In the genomic region with DNA sequence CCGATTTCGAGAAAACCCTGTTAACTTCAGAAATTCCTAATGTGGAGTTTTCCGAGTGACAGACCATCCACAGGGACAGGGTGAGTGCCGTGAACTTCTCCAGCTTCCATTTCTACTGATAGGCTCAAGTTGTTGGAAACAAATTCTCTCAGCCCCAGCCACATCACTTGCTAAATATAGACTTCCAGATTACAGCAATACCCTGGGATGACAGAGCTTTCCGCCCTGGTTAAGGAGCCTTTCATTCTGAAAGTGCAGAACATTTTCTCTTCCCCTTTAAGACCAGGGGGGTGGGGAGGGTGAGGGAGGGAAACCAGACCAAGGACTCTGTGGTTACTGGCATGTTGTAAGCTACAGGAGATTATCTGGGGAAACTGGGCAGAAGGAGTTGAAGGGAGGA, we compare ENCODE assay signal across 13 mouse cellular contexts. TPM values are rescaled to one million over a fixed set of nuclear protein-coding genes. Genes with fewer than 3 reads are reported as not detected.
A peak's percentile ranks its signal among the peaks of the same experiment; 100 is the strongest.
DNase-seq lines count a peak whose midpoint lies in the region; ATAC-seq and TF ChIP-seq lines count a peak whose summit lies in the region.
"Had no signal": no experiment of that assay in that cellular context is flagged by ENCODE, and none has a peak within 500 bp of the region (broad histone marks: within the 10 kb centered on the region; RNA-seq: fewer than 3 reads in every experiment).

No protein-coding gene starts in this region.

- TF ChIP-seq CTCF in heart, postnatal 0 days (IDR thresholded peaks at IDR 0.05; ENCODE audit: low read depth), result no peak

- TF ChIP-seq EP300 in heart, postnatal 0 days (IDR thresholded peaks at IDR 0.05; ENCODE audit: low read depth), result no peak

- H3K36me3 ChIP-seq in heart, postnatal 0 days (replicated peaks; ENCODE audit: control insufficient read depth, insufficient read depth, low read length), result no peaks in the 10 kb centered on the region
- H3K36me3 ChIP-seq: hindbrain, embryonic 15.5 days; liver, embryonic 13.5 days had no signal

- DNase-seq in left cerebral cortex, adult 9 months (ENCODE audit: low spot score in 2 of 2), result peak; percentile 10 to 18
- DNase-seq in left cerebral cortex, adult 8-10 months (ENCODE audit: low spot score in 2 of 2), result no peak
- DNase-seq in heart, postnatal 0 days (ENCODE audit: low spot score), result peak; percentile 93
- DNase-seq in urinary bladder, postnatal 36 days (ENCODE audit: low spot score in 2 of 2), result no peak
- DNase-seq in cerebellum, adult 9-11 months, result no peak
- DNase-seq: adrenal gland, adult 8-10 months; liver, embryonic 13.5 days; right cerebral cortex, postnatal 14 days; thymus, postnatal 14 days had no signal

- no peak overlapping the region for H3K9ac ChIP-seq in heart, postnatal 0 days (replicated peaks; ENCODE audit: low read depth, low read length)
- H3K9ac ChIP-seq: forebrain, embryonic 13.5 days; hindbrain, embryonic 15.5 days; liver, embryonic 13.5 days had no signal

- H3K4me1 ChIP-seq in heart, postnatal 0 days (ENCODE audit: control insufficient read depth, insufficient read depth), result peaks cover 12% of the 10 kb centered on the region
- H3K4me1 ChIP-seq: forebrain, embryonic 13.5 days; hindbrain, embryonic 15.5 days; liver, embryonic 13.5 days had no signal

- H3K27ac ChIP-seq in heart, postnatal 0 days (ENCODE audit: low read depth), result peak overlapping the region; percentile 93
- H3K27ac ChIP-seq: forebrain, embryonic 13.5 days; hindbrain, embryonic 15.5 days; liver, embryonic 13.5 days had no signal

- H3K27me3 ChIP-seq in heart, postnatal 0 days (ENCODE audit: control insufficient read depth, insufficient read depth, low read length), result no peaks in the 10 kb centered on the region
- H3K27me3 ChIP-seq: forebrain, embryonic 13.5 days; hindbrain, embryonic 15.5 days; liver, embryonic 13.5 days had no signal

- 5% methylated on average over 5 of the region's 5 CpGs for WGBS in heart, postnatal 0 days

- ATAC-seq in common myeloid progenitor, adult 5-6 weeks (replicated peaks; ENCODE audit: low read depth, poor library complexity, severe bottlenecking), result peak; percentile 92
- peak; percentile 96 for ATAC-seq in heart, postnatal 0 days (ENCODE audit: insufficient read depth, low read depth)
- ATAC-seq in monocyte, adult 5-6 weeks (replicated peaks; ENCODE audit: insufficient number of reproducible peaks, low FRiP score, low TSS enrichment, poor library complexity, severe bottlenecking), result peak; percentile 80
- ATAC-seq: forebrain, embryonic 13.5 days had no signal

- H3K4me3 ChIP-seq in heart, postnatal 0 days (ENCODE audit: low read depth, low read length), result no peak overlapping the region
- H3K4me3 ChIP-seq: forebrain, embryonic 13.5 days; hindbrain, embryonic 15.5 days; liver, embryonic 13.5 days had no signal

- peaks cover 3% of the 10 kb centered on the region; the same call in 1 of the 2 replicates for H3K9me3 ChIP-seq in heart, postnatal 0 days (replicated peaks; ENCODE audit: control insufficient read depth, low read length)
- H3K9me3 ChIP-seq: forebrain, embryonic 13.5 days; hindbrain, embryonic 15.5 days; liver, embryonic 13.5 days had no signal

- H3K4me2 ChIP-seq in heart, postnatal 0 days (ENCODE audit: low read depth, low read length), result no peak overlapping the region
- H3K4me2 ChIP-seq: forebrain, embryonic 13.5 days; hindbrain, embryonic 15.5 days; liver, embryonic 13.5 days had no signal

RNA-seq across cellular contexts. Expression of gene Edn1, which starts 42.9 kb away (rescaled TPM):
- 1 to 10 TPM; 1.9 to 3.9 (median 2.8) TPM for total RNA-seq in left cerebral cortex, adult 8-10 months (2022)
- total RNA-seq in common myeloid progenitor, adult 5-6 weeks (2017), result 0.14 TPM in 1 of 2 replicates, not detected in the other
- total RNA-seq in heart, postnatal 0 days (2014; rRNA removed; ENCODE audit: low replicate concordance), result 7.4 and 11.0 TPM in 2 replicates
- polyA plus RNA-seq in heart, postnatal 0 days (2015; fragmentation: Nextera tagmentation; extraction: Ambion mirVana), result 7.2 and 7.8 TPM in 2 replicates
- total RNA-seq in monocyte, adult 5-6 weeks (2017), result 0.29 TPM in 1 of 3 replicates, not detected in the others

Comparison
In these comparisons a context has a peak if more than half of its experiments do, and no peak if none do; other contexts are left out.
1. DNase-seq: peak in left cerebral cortex, adult 9 months (2 of 2) and heart, postnatal 0 days (single experiment); none in left cerebral cortex, adult 8-10 months (0 of 2), urinary bladder, postnatal 36 days (0 of 2) and cerebellum, adult 9-11 months (single experiment).
2. Peak in every context shown above with its lines, with median percentiles within 50 percentile points of each other: ATAC-seq.